Mouse (Mus musculus) megakaryocyte, embryonic 14.5 days (primary cell): ENCODE measurements around the gene Iqck. TPM values are rescaled to one million over a fixed set of nuclear protein-coding genes. Genes with fewer than 3 reads are reported as not detected.

Experiments used
- H3K27me3 ChIP-seq: replicated peaks from 2 replicates; pipeline ENCODE3; 2012; ENCODE audit warnings: inconsistent platforms
- H3K36me3 ChIP-seq: replicated peaks from 2 replicates; pipeline ENCODE3; 2012; ENCODE audit warnings: low read length, inconsistent platforms, mixed read lengths
- H3K4me1 ChIP-seq: 2 replicates; pipeline ENCODE4 v1.6.1; 2012; ENCODE audit warnings: inconsistent platforms
- H3K4me3 ChIP-seq: replicated peaks from 2 replicates; pipeline ENCODE3; 2012; ENCODE audit warnings: moderate library complexity, mild to moderate bottlenecking, inconsistent platforms
- H3K9me3 ChIP-seq: 2 replicates; pipeline ENCODE4 v1.6.1; 2012; ENCODE audit warnings: inconsistent platforms
- FLI1 ChIP-seq: IDR thresholded peaks from 2 replicates; pipeline ENCODE4 v1.6.1; 2012; ENCODE audit warnings: low read length, inconsistent platforms, mixed read lengths
- GATA1 ChIP-seq: IDR thresholded peaks from 3 replicates; pipeline ENCODE4 v1.6.1; 2012; ENCODE audit warnings: mixed read lengths, low read length, inconsistent platforms, borderline replicate concordance
- polyA plus RNA-seq: library from polyadenylated mRNA; stranded (reverse); fragments of >175 nt; gene quantifications from 2 replicates; pipeline ENCODE4 v1.2.3, GENCODE M21; 2012; ENCODE audit warnings: low replicate concordance; ENCODE audit not compliant: insufficient read depth

Gene Iqck
- polyA plus RNA-seq, 1 experiment = 0.08 TPM

DNA sequence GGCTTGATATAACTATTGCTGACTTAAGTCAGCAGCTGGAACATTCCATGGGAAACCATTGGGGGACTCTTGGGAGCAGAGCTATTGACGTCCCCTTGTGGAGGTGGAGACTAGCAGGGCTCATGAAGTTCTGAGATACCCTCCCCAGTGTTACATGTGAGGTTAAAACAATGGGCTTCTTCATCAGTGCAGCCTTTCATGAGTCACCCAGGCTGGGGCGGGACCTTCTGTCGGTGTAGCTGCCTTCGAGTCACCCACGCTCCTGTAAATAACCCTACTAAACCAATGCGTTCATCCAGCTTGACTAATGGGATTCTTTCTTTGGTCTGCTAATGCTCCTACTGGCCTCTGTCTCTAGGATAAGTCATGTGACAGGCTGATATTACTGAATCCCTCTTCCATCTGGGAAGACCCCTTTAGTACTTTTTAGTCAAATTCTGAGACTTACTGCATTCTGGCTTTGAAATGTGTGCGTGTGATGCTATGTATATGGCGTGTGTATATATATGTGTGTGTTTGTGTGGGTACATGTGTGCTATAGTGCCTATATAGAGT, 53.5 kb downstream of the Iqck start:
- peaks cover 12% of the 10 kb centered on the region for H3K27me3 ChIP-seq
- peaks cover 4% of the 10 kb centered on the region for H3K9me3 ChIP-seq
- no peak overlapping the region for H3K4me3 ChIP-seq
- H3K4me1 ChIP-seq = no peaks in the 10 kb centered on the region
- TF ChIP-seq GATA1 (no peak), FLI1 (no peak)
- H3K36me3 ChIP-seq = no peaks in the 10 kb centered on the region

DNA sequence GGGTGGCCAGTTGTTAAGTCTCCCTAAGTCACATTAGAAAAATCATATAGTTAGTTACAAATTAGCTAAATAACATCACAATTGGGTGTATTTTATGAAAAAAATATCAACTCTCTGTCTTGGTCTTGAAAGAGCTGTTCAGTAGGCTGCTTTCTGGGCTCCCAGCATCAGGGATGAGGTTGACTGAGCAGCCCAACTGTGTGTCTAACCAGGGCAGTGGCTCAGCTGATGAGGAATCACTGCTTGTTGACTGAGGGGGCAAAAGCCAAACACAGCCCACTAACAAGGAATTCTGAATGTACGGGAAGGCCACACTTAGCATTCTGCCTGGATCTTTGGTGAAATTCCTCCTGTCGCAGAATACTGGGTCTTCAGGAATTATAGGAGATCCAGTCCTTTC, 54.9 kb downstream of the Iqck start:
- no peaks in the 10 kb centered on the region for H3K4me1 ChIP-seq
- TF ChIP-seq GATA1 = no peak
- TF ChIP-seq FLI1 = no peak
- H3K4me3 ChIP-seq = no peak overlapping the region
- peaks cover 8% of the 10 kb centered on the region for H3K27me3 ChIP-seq
- peaks cover 10% of the 10 kb centered on the region for H3K9me3 ChIP-seq
- H3K36me3 ChIP-seq = no peaks in the 10 kb centered on the region

DNA sequence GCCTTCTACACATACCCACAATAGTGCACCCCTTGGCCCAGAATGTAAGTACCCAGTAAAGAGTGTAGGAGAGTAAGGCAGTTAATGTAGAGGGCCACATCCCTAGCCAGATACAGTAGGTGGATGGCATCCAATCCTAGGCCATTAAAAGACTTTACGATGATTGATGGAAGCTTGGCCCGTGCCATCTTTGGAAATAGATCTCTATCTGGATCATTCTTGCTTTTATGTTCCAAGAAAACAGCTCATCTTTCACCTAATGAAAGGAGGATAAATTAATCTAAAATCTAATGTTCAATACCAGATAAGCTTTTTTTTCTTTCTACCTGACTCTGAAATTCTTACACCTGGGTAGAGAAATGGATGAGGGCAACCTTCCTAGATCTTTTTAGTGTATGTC, 55.6 kb downstream of the Iqck start:
- Histone ChIP-seq H3K9me3 (peaks cover 10% of the 10 kb centered on the region), H3K4me3 (no peak overlapping the region), H3K36me3 (no peaks in the 10 kb centered on the region), H3K27me3 (peaks cover 8% of the 10 kb centered on the region), H3K4me1 (no peaks in the 10 kb centered on the region)
- TF ChIP-seq GATA1 = no peak
- no peak for TF ChIP-seq FLI1

DNA sequence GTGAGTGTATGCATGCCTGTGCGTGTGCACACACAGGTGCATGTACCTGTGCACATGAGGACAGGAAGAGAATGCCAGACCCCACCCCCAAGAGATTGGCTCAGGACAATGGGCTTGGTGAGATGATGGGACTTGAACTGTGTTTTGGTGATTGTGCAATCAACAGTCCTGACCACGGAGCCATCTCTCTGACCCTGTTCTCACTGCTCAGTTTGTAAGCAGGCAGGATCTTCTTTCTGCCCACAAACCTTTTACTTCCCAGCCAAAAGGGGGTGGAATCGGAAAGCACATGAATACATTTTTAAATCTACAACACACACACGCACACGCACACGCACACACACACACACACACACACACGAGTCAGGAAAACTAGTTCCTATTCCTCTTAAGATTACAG, 56.0 kb downstream of the Iqck start:
- TF ChIP-seq GATA1 (no peak), FLI1 (no peak)
- Histone ChIP-seq H3K36me3 (no peaks in the 10 kb centered on the region), H3K4me3 (no peak overlapping the region), H3K27me3 (peaks cover 7% of the 10 kb centered on the region), H3K9me3 (peaks cover 10% of the 10 kb centered on the region), H3K4me1 (no peaks in the 10 kb centered on the region)

DNA sequence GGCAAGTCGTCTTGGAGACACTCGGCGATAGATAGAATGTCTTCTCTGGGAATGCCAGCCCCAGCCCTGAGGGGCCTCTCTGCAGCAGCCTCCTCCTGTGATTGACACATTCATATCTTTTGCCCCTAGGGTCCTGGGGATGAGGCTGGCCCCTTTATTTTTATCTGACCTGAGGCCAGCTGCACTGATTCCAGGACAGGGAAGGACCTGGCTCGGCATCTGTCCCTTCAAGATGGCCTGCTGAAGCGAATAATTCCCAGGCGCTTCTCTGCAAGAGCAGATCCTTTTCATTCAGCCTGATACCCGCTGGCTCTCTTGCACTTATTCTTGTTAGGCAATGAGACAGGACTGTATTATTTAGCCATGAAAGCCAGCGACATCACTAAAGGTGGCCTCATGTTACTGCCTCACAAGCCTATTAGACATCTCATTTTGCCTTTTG, 56.5 kb downstream of the Iqck start:
- Histone ChIP-seq H3K4me3 (no peak overlapping the region), H3K27me3 (peaks cover 5% of the 10 kb centered on the region), H3K9me3 (peaks cover 10% of the 10 kb centered on the region), H3K4me1 (no peaks in the 10 kb centered on the region), H3K36me3 (no peaks in the 10 kb centered on the region)
- TF ChIP-seq GATA1 = no peak
- TF ChIP-seq FLI1 = no peak

DNA sequence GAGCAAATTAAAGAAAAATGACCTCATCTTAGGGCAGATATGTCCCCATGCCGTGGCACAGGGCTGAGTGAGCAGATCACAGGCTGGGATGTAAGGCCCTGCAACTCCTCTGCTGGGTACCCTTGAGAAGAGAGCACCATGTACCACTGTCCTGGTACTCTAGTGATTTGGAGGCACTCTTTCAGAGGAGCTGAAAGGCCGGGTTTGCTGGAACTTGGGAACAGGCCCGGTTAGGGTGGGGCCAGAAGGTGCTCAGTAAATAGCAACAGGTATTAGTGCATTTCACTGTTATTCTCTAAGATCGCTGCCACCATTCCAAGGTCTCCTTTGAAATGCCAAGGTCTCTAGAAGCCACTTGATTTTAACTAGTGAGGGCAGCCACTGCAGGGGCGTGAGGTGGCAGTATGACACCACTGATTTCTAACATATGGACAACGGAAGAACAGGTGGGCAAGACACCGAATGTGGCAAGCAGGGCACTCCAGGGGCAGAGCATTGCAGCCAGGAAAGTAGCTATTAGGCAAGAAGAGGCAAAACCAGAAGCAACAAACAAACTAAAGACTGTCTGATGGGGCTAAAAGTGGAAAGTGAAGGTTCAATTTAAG, 59.1 kb downstream of the Iqck start:
- H3K4me1 ChIP-seq = no peaks in the 10 kb centered on the region
- H3K9me3 ChIP-seq = peaks cover 10% of the 10 kb centered on the region
- no peaks in the 10 kb centered on the region for H3K36me3 ChIP-seq
- H3K27me3 ChIP-seq = peaks cover 3% of the 10 kb centered on the region
- TF ChIP-seq GATA1 (no peak), FLI1 (no peak)
- no peak overlapping the region for H3K4me3 ChIP-seq

DNA sequence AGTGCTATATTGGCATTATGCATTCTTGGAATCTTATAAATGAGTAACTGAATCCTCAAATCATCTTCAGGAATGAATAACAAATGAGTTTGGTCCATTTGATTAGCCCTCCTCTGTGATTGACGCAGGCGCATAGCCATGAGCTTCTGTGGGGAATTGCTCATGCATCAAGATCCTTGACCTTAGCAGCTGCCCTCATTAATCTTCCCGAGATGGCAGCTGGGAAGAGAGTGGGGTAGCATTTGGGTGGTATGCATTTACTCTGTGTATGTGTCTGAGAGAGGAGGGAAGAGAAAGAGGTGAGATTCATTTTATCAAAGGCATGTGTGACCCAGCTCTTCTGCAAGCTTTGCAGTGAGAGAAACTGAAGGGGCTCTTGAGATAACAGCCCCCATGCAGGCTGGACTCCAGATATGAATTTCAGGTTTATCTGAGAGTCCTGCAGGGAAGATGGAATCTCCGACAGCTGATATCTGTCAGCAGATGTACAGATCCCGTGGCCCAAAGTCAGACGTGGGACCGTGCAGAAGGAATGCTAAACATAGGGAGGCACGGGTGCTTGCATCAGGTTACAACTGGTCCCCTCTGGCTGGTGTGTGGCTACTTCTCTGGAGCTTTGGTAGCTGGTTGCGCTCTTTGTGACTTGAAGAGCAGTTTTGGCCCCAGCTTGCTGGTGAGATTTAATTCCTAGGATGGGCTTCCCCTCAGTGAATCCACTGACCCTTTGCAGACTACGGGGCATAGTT, 63.9 kb downstream of the Iqck start:
- Histone ChIP-seq H3K36me3 (no peaks in the 10 kb centered on the region), H3K9me3 (peaks cover 5% of the 10 kb centered on the region; the same call in 1 of the 2 replicates), H3K27me3 (no peaks in the 10 kb centered on the region), H3K4me3 (no peak overlapping the region), H3K4me1 (peaks cover 5% of the 10 kb centered on the region)
- TF ChIP-seq GATA1 (no peak), FLI1 (no peak)

DNA sequence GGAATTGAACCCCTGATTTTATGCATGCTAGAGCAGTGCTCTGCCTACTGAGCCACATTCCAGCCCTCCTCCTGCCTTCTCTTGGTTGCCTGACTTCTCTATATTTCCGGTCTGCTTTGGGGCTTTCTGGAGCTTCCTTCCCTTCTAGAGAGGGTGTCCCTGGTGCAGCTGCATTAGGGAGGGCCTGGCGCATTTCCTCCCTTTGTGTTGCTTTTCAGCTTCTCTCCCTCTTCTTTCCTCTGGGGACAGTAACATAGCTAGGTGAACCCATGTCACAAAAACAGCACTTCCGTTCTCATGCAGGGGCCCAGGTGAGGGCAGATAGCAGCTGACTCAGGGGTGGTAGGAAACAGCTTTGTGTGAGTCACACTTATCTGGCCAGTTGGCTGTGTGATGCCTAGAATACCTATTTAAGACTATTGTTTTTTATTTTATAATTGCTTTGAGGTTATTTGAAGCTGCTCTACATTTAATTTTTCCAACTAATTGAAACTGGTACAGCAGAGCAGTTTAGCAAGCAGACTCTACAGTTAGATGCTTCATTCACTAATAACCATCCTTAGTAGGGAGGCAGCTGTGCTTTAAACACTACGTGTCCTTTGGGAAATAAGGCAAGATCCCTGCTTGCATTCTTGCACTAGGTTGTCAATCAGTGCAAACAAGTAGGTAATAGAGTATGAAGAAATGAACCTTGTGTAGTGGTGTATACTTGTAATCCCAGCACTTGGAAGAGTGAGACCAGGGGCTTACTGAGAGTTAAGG, 67.1 kb downstream of the Iqck start:
- H3K9me3 ChIP-seq = peaks cover 3% of the 10 kb centered on the region
- TF ChIP-seq FLI1 = no peak
- no peak for TF ChIP-seq GATA1
- H3K4me1 ChIP-seq = peaks cover 5% of the 10 kb centered on the region
- H3K27me3 ChIP-seq = peaks cover 3% of the 10 kb centered on the region
- H3K36me3 ChIP-seq = no peaks in the 10 kb centered on the region
- H3K4me3 ChIP-seq = no peak overlapping the region

DNA sequence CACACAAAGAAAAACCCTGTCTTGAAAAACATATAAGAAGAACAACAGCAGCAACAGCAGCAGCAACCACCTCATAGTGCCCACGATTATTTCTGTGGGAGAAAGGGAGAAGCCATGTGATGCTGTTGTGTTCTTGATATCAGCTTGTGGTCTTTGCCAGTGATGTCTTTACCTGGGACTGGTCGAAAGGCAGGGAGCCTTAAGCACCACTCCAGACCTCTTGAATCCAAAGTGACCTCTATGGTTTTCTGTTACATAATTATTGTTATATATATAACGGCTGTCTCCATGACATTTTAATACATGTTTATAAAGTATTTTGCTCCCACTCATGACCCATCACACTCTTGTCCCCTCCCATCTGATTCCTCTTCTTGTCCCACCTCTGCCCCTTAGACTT, 70.0 kb downstream of the Iqck start:
- Histone ChIP-seq H3K4me1 (peaks cover 12% of the 10 kb centered on the region), H3K27me3 (peaks cover 6% of the 10 kb centered on the region), H3K9me3 (peaks cover 3% of the 10 kb centered on the region), H3K36me3 (no peaks in the 10 kb centered on the region), H3K4me3 (no peak overlapping the region)
- no peak for TF ChIP-seq GATA1
- TF ChIP-seq FLI1 = no peak
